Mouse (Mus musculus): ENCODE measurements around the gene Taar9. TPM values are rescaled to one million over a fixed set of nuclear protein-coding genes. Genes with fewer than 3 reads are reported as not detected.
"Not testable (repeated sequence)": the region's sequence is repeated elsewhere in the genome, so short reads cannot be mapped to it uniquely, and the experiment has no call there.

Taar9 gene
- total RNA-seq (2021): not detected

DNA sequence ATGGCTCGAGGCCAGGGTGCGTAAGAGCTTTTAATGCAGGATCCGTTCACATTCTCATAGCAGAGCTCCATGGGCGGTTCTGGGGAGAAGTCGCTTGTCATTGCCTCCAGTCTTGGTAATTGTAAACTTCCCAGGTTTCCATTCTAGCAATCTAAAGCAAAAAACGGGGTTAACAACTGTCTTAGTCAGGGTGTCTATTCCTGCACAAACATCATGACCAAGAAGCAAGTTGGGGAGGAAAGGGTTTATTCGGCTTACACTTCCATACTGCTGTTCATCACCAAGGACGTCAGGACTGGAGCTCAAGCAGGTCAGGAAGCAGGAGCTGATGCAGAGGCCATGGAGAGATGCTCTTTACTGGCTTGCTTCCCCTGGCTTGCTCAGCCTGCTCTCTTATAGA lies at the start of gene Taar9:
TSS of gene Taar9 (minus strand) at position 101 of the 400 bp plus-strand sequence.
- DNase-seq (ENCODE audit: low spot score in 2 of 2); intact Hi-C loops (cut with DNase I): not testable (repeated sequence)

DNA sequence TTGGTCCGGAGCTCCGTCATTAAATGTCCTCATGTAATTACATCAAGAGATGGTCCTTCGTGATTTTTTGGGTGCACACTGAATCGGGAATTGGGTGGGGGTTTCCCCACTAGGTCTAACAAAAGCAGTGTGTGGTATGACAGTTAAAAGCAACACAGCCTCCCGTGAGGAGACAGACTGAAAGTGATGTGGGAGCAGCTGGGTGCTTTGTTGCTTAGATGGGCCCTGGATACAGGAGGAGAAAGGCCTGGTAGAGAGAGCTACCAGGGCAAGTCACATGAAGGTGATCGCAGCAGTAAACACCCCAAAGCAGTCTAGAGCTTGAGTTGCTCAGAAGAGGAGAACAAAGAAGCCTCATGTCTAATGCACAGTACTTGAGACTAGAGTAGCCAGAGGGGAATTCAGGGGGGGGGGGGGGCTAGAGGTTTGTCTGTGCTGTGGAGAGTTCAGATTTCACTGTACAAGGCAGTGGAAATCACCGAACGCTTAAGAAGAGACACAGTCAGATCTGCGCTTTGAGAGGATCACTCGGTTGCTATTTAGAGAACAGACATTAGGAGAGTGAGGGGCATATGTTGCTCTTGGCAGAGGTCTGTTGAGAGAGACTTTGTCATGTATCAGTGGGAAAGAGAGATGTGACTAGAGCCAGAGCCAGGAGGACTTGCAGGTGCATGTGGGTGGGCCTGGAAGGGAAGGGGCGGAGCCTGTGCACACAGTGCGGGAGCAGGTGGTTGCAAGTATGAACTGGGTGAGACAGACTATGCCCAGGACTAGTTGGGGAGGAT lies 49.3 kb upstream of the Taar9 start:
- DNase-seq (ENCODE audit: low spot score in 2 of 2): no peak
- intact Hi-C loops (cut with DNase I): no loop called here

DNA sequence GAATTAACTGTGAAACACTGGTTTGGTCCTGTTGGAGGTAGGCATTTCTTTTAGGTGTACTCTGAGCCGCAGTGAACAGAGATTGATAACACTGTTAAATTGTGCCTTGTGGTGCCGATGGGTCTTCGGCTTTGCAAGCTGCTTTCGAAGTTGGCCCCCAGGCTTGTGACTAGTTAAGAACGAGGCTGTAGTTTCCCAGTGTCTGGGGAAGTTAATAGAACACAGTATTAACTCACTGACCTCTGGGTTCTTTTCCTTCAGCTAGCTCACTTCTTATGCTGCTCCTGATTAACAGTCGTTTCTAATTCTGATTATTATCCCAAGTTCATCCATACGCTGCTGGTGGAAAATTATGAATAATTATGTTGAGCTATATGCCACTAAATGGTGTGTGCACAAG lies 40.8 kb upstream of the Taar9 start:
- no peak for DNase-seq (ENCODE audit: low spot score in 2 of 2)

DNA sequence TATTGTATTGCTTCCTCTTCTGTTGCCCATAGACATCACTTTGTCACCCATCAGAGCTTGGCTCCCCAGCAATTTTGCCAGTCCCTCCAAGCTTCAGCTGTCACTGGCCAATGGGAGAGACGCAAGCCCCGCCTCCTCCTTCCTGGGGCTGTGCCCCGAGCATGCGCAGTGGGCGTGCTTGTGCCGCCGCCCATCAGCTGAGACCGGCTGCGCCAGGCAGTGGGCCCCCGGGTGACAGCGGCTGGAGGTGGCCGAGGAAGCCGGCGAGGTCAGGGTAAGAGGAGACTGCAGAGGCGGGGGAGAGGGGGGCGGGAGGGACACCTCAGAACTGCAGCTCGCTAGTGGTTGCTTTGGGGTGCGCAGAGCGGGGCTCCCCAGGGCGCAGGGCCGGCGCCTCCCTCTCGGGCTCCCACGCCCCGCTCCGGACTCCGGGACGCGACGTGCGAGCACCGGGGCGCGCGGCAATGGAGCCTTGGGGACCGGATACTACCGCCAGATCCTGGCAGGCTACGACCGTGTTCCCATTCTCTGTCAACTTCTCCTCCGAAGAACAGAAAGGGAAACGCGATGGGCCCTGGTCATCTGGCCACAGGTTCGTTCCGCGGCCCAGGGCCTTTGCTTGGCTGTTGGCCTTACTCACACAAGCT lies 39.9 kb upstream of the Taar9 start, which contains the start of gene Stx7:
TSS of gene Stx7 (plus strand) at position 168 of the 647 bp plus-strand sequence.
- peak; percentile 92 to 96 for DNase-seq (ENCODE audit: low spot score in 2 of 2)
- intact Hi-C loops (cut with DNase I): no loop called here

More for the DNA sequence above, 40.8 kb upstream of the Taar9 start:
- intact Hi-C loops (cut with DNase I): no loop called here

DNA sequence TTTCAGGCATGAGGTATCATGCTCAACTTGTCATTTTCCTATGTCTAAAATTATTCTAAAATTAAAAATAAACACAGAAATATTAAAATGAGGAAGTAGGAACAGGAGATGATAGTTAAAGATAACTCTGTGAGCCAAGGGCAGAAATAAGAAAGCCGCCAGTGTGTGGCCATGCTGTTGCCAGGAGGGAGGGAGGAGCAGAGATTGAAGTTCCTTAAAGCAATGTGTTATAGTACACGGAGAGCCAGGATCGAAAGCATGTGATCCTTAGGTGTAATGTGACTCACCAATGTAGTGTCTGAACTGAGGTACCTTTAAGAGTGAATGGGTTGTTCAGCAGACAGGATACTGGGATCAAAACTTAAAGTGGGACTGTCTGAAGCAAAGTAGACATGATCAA lies 33.4 kb upstream of the Taar9 start:
- no peak for DNase-seq (ENCODE audit: low spot score in 2 of 2)
- intact Hi-C loops (cut with DNase I): no loop called here

DNA sequence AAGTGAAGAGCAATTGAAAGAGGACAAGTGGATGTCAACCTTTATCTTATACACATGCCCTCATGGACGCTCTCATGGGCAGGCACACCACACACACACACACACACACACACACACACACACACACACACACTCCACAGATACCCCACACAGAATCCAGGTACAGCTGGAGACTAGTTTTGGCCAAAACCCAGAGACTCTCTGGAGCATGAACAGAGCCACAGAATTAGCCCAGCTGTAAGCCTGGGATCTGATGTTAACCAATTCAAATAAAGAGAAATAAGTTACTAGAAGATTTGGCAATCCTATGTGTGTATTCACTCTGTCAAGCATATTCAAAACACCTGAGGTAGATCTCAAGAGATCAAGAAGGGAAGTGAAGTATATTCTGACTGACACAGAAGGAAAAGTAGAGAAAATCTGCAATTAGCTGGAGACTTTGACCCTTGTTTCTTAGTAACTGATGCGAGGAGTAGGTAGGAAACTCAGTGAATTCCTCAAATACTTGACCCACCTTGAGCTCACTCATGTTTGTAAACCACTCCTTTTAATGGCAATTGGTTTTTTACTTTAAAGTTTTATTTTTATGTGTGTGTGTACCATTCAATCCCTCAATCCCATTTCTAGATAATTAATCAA lies 29.4 kb upstream of the Taar9 start:
- no peak for DNase-seq (ENCODE audit: low spot score in 2 of 2)
- intact Hi-C loops (cut with DNase I): no loop called here

DNA sequence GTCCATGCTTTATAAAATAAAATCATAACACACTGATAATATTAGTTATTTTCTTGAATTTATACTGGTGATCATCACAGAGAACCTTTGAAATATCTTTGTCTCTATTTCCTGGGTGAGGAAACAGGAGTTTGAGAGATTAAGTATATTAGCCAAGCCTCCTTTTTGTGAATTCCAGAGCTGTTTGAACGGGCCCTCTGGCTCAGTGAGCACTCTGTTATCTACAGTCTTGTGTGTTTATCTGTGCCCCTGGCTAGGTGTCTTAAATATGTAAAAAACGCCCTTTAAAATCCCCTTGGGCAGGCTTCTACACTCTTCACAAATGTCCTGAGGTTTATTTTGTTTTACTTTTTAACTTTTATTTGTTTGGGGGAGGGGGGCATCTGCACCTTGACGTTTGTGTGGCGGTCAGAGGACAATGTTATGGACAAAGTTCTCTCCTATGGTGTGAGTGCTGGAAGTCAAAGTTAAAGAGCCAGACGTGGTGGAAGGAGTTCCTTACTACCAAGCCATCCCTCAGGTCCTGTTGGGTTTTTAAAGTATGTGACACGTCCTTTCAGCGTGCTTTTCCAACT lies 24.8 kb upstream of the Taar9 start:
- DNase-seq (ENCODE audit: low spot score in 2 of 2): no peak
- intact Hi-C loops (cut with DNase I): loop anchor here (5.0 kb wide), 1 partner anchor 157 kb away; no protein-coding TSS in a partner anchor

DNA sequence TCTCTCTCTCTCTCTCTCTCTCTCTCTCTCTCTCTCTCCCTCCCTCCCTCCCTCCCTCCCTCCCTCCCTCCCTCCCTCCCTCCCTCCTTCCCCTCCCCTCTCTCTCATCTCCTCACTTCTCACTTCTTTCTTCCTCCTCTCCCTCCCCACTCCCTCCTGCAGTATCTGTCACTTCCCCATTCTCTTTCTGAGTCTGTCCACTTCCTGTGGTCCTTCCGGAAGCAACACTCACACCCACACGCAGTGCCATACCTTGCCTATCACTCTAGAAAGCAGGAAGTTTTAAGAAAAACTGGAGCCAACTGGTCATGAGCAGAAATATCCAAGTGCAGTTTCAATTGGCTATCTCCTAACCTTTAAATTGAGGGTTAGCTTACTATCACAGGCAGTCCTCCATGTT lies 23.8 kb upstream of the Taar9 start:
- intact Hi-C loops (cut with DNase I): loop anchor here (5.0 kb wide), 1 partner anchor 156 kb away; no protein-coding TSS in a partner anchor
- no peak for DNase-seq (ENCODE audit: low spot score in 2 of 2)

DNA sequence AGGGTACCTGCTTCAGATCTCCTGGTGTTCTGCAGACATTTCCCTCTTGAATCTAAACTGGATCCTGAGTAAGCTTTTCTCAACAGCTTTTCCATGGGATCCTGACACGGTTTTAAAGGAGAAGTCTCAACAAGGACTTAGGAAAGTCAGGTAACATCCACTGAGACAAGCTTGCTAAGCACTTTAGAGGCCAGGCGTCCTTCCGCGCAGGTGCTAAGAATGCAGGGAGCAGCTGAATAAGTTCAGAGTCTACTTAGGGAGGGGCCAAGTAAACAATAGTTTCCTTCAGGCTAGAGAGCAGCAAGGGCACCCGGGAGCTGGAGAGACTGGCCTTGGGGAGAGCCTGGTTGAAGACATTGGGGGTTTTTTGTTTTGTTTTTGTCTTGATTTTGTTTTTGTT lies 22.9 kb upstream of the Taar9 start:
- intact Hi-C loops (cut with DNase I): loop anchor here (5.0 kb wide), 1 partner anchor 155 kb away; no protein-coding TSS in a partner anchor
- DNase-seq (ENCODE audit: low spot score in 2 of 2): no peak

DNA sequence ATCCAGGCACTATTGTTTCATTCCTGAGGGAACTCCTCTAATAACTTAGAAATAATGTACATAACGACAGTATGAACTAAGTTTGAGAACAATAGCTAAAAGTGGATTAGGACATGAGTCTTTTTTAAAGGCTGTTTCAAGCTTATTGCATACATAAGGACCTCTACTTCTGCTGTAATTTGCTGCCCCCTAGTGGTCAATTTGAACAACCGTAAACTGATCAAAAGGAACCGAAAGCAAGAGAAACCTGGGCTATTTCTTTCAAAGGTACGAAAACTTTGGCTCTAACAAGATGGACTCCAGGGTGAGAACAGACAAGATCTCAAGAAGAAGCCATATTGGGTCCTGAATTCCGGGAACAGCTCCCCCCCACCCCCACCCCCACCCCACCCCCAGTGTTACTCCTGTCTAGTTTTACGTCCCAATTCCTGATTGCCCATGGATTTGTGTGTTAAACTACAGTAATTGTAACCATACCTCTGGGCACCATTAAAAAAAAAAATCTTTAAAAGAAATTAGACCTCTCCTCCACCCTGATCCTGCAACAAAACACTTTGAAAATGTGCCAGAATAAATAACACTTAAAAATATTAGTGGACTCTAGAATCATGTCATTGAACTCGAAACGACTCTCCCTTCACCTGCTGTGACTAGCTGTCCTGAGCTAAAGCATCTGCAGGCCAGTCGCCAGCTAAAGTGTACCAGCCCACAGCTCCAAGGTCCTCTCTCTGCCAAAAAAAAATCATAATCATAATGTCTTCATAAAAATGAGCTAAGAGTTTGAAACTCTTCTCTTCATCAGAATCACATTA lies 22.3 kb upstream of the Taar9 start:
- DNase-seq (ENCODE audit: low spot score in 2 of 2): peak; percentile 64 to 70
- intact Hi-C loops (cut with DNase I): loop anchor here (2.0 to 5.0 kb wide), 2 partner anchors 154 to 319 kb away; no protein-coding TSS in a partner anchor

DNA sequence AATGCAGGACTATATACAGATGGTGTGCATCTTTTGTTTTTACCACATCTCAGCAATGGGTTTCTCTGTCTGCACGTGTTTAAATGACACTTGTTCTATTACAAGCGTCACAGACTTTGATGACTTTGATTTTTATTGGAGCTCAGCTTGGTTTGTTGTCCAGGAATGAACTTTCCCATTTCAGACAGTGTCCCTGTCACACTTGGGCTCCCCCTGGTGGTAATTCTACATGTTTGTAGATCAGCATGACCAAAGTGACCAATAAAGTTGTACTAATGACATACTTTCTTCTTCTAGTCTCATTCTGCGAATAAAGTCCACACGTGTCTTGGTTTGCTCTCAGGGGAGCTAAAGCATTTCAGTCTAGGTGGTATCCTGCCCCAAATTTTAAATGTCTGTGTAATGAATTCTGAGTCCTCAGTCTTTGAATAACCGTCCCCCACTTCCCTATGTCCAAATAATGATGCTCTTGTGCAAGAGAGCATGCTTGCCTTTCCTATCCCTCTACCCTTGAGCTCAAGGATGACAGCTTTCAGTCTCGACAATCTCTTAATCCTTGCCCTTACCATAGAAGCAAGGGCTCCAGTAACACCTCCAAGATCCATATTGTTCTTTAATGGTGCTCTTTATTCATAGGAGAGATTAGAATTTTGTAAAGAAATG lies 1.9 kb upstream of the Taar9 start:
- intact Hi-C loops (cut with DNase I): loop anchor here (10.0 kb wide), 1 partner anchor 136 kb away; the partner anchor contains the start of gene Taar5

DNA sequence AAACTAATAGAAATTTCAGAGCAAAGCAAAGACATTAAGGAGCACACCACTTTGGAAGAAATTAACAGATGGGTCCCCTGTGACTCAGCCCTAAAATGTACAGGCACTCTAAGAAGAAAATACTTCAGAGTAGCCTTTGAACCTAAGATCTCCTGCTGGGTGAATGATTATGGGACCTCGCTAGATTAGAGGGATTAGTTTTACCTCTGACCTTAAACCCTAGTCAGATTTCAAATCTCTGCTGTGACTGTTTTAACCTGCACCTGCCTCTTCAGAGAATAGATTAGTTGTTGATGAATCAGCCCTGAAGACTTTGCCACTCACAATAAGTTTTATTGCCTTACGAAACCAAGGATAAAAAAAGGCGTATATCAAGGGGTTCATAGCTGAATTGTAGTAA lies 1.1 kb downstream of the Taar9 start:
- intact Hi-C loops (cut with DNase I): no loop called here

More for the DNA sequence above, 1.9 kb upstream of the Taar9 start:
- peak; percentile 9 to 33 for DNase-seq (ENCODE audit: low spot score in 2 of 2)

DNA sequence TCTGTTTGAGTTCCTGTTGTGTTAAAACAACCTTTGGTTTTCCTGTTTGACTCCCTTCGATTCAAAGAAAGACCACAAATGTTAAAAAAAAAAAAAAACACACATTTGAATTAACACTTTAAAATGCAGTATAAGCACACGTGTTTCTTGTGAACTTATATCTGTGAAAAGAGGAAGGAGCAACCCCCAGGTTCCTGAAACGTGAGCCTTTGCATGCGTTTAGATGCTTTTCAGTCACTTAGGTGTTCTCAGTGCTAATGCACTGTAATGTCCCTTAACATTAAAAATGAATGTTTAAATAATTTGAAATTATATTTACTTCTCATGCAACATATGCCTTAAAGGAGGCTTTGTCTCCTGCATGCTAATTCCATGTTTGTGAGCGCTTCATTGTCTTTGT lies 1.6 kb downstream of the Taar9 start:
- intact Hi-C loops (cut with DNase I): no loop called here

More for the DNA sequence above, 1.1 kb downstream of the Taar9 start:
- DNase-seq (ENCODE audit: low spot score in 2 of 2): no peak

DNA sequence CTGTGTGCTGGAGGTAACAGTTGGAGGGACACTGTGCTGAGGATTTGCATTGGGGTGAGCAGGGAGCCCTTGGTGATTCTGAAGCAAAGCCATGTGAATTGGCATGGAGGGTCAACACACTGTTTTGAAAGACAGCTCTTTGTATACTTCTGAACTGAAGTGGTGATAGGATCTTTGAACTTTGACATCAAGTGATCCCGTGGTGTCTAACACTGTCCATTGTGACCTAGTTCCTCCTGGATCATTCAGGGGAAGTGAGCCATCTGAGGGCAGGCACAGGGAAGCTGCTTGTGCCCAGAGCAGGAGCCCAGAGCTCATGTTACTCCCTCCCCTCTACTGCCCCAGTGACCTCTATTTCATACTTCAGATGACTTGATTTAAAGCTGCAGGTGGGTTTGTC lies 6.0 kb downstream of the Taar9 start:
- DNase-seq (ENCODE audit: low spot score in 2 of 2); intact Hi-C loops (cut with DNase I): not testable (repeated sequence)

More for the DNA sequence above, 1.6 kb downstream of the Taar9 start:
- DNase-seq (ENCODE audit: low spot score in 2 of 2): no peak

DNA sequence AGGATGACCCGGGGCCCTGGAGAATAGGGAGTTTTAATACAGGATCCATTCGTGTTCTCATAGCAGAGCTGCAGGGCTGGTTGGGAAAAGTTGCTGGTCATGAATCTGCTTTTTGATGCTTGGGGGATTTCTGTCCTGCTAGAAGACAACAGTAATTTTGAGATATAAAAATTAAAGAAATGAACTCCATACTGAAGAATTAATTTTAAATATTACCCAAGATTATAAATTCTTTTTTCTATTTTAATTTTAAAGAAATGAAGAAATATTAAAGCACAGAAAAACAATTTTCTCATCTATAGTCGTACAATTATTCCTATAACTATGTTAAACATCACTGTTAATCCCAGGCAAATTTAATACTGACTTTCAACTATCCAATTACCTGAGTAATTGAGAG lies 7.5 kb downstream of the Taar9 start, which contains the start of gene Taar8c:
TSS of gene Taar8c (minus strand) at position 101 of the 400 bp plus-strand sequence.
- DNase-seq (ENCODE audit: low spot score in 2 of 2); intact Hi-C loops (cut with DNase I): not testable (repeated sequence)

DNA sequence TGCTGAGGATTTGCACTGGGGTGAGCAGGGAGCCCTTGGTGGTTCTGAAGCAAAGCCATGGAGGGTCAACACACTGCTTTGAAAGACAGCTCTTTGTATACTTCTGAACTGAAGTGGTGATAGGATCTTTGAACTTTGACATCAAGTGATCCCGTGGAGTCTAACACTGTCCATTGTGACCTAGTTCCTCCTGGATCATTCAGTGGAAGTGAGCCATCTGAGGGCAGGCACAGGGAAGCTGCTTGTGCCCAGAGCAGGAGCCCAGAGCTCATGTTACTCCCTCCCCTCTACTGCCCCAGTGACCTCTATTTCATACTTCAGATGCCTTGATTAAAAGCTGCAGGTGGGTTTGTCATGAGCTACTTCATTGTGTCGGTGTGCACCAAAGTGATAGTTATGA lies 12.3 kb downstream of the Taar9 start:
- DNase-seq (ENCODE audit: low spot score in 2 of 2); intact Hi-C loops (cut with DNase I): not testable (repeated sequence)

DNA sequence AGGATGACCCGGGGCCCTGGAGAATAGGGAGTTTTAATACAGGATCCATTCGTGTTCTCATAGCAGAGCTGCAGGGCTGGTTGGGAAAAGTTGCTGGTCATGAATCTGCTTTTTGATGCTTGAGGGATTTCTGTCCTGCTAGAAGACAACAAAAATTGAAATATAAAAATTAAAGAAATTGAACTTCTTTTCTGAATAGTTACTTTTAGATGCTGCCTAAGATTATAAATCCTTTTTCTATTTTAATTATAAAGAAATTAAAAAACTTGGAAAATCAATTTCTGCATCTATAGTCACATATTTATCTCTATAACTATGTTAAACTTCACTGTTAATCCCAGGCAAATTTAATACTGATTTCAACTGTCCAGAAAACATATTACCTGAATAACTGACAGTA lies 17.1 kb downstream of the Taar9 start, which contains the start of gene Taar8b:
TSS of gene Taar8b (minus strand) at position 101 of the 400 bp plus-strand sequence.
- DNase-seq (ENCODE audit: low spot score in 2 of 2): no peak
- intact Hi-C loops (cut with DNase I): no loop called here

DNA sequence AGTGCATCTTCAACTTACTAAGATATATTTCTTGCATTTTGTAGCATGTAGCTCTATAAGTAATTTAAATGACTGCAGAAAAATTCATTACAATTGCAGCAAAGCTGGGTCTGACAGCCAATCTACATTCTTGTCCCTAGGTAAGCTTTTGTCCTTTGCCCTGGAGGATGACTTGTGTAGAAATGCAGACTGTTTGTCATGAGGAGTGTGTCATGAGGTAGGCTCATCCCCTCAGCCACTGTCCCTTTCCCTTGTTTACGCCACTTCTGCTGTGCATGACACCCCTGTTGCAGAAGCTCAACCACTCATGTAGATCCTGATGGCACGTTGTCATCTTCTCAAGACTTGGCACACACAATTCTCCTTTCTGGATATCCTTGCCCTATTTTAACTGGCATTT lies 22.2 kb downstream of the Taar9 start:
- DNase-seq (ENCODE audit: low spot score in 2 of 2): no peak
- intact Hi-C loops (cut with DNase I): no loop called here

Measured in left cerebral cortex, postnatal 25 days (tissue).